Mouse (Mus musculus): Measurements from ENCODE around the gene Gemin8. TPM values are rescaled to one million over a fixed set of nuclear protein-coding genes. Genes with fewer than 3 reads are reported as not detected.

Gene Gemin8
- polyA plus RNA-seq, 1 experiment from 2014 or later, result 5.5 TPM

- Histone ChIP-seq H3K4me1 (replicated peaks) (no peaks in the 10 kb centered on the region), H3K4me2 (no peak overlapping the region), H3K9ac (no peak overlapping the region), H3K9me3 (replicated peaks) (no peaks in the 10 kb centered on the region), H3K4me3 (no peak overlapping the region), H3K27ac (ENCODE audit: poor library complexity, severe bottlenecking) (no peak overlapping the region), H3K27me3 (replicated peaks) (no peaks in the 10 kb centered on the region), H3K36me3 (no peaks in the 10 kb centered on the region)
- ATAC-seq (ENCODE audit: insufficient number of reproducible peaks, low FRiP score), result no peak
- 78% methylated on average over 6 of the region's 6 CpGs for WGBS
These were observed 60.4 kb downstream of the Gemin8 start for GRCm38 (mm10) chrX:166230515-166231267.

- H3K9me3 ChIP-seq (replicated peaks), result no peaks in the 10 kb centered on the region
- ATAC-seq (ENCODE audit: insufficient number of reproducible peaks, low FRiP score), result no peak
- H3K27ac ChIP-seq (ENCODE audit: poor library complexity, severe bottlenecking), result no peak overlapping the region
- H3K27me3 ChIP-seq (replicated peaks), result peaks cover 25% of the 10 kb centered on the region; the same call in 1 of the 2 replicates
- WGBS, result 51% methylated on average over 2 of the region's 2 CpGs
- H3K4me3 ChIP-seq, result no peak overlapping the region
- no peak overlapping the region for H3K9ac ChIP-seq
- H3K4me1 ChIP-seq (replicated peaks), result no peaks in the 10 kb centered on the region
- no peaks in the 10 kb centered on the region for H3K36me3 ChIP-seq
- no peak overlapping the region for H3K4me2 ChIP-seq
These were observed 65.9 kb downstream of the Gemin8 start for GRCm38 (mm10) chrX:166236131-166236530.

GRCm38 (mm10) chrX:166238831-166239460 is 68.7 kb downstream of the Gemin8 start, which contains the start of gene Gpm6b:
Gene Gpm6b, plus strand, starts transcription at chrX:166238911.
- Histone ChIP-seq H3K4me2 (peak within 1 kb of the TSS; percentile 99), H3K27me3 (replicated peaks) (peaks cover 29% of the 10 kb centered on the region; the same call in 1 of the 2 replicates), H3K9ac (peak within 1 kb of the TSS; percentile 68), H3K27ac (ENCODE audit: poor library complexity, severe bottlenecking) (no peak within 1 kb of the TSS), H3K36me3 (no peaks in the 10 kb centered on the region), H3K4me3 (peak within 1 kb of the TSS; percentile 62), H3K4me1 (replicated peaks) (no peaks in the 10 kb centered on the region), H3K9me3 (replicated peaks) (no peaks in the 10 kb centered on the region)
- peak; percentile 90 for ATAC-seq (ENCODE audit: insufficient number of reproducible peaks, low FRiP score)
- 21% methylated on average over 62 of the region's 63 CpGs for WGBS

GRCm38 (mm10) chrX:166239520-166239919 is 69.3 kb downstream of the Gemin8 start:
- WGBS, result 23% methylated on average over 13 of the region's 13 CpGs
- Histone ChIP-seq H3K27ac (ENCODE audit: poor library complexity, severe bottlenecking) (no peak overlapping the region), H3K9ac (peak overlapping the region; percentile 68), H3K27me3 (replicated peaks) (peaks cover 29% of the 10 kb centered on the region; the same call in 1 of the 2 replicates), H3K4me2 (peak overlapping the region; percentile 99), H3K4me1 (replicated peaks) (no peaks in the 10 kb centered on the region), H3K9me3 (replicated peaks) (no peaks in the 10 kb centered on the region), H3K36me3 (no peaks in the 10 kb centered on the region), H3K4me3 (peak overlapping the region; percentile 62)
- no peak for ATAC-seq (ENCODE audit: insufficient number of reproducible peaks, low FRiP score)

Other genes starting within 250 kb of the Gemin8 start
- 5.0 and 5.5 TPM in 2 replicates for gene Gpm6b, start 68.5 kb downstream of the Gemin8 start, polyA plus RNA-seq (2016; fragmentation: Nextera tagmentation; extraction: Ambion mirVana)

All from heart, embryonic 12.5 days (tissue).